Mouse (Mus musculus) hindbrain, embryonic 12.5 days (tissue): Measurements from ENCODE around the gene Kdm4b. TPM values are rescaled to one million over a fixed set of nuclear protein-coding genes. Genes with fewer than 3 reads are reported as not detected.

ENCODE experiments used
- ATAC-seq: fragments of 200-750 bp; cut with Nextera tagmentation; 2 replicates; pipeline ENCODE4 v1.8.0; 2017; ENCODE audit warnings: moderate TSS enrichment; ENCODE audit not compliant: low FRiP score
- H3K27ac ChIP-seq: fragments of 300-500 bp; sonication (generic); 2 replicates; pipeline ENCODE4 v1.5.1; 2016; ENCODE audit warnings: mild to moderate bottlenecking
- H3K27me3 ChIP-seq: fragments of 300-500 bp; sonication (generic); 2 replicates; pipeline ENCODE4 v1.6.1; 2016; ENCODE audit warnings: mild to moderate bottlenecking
- H3K36me3 ChIP-seq: fragments of 300-500 bp; sonication (generic); 2 replicates; pipeline ENCODE4 v1.6.1; 2016; ENCODE audit warnings: mild to moderate bottlenecking
- H3K4me1 ChIP-seq: fragments of 300-500 bp; sonication (generic); 2 replicates; pipeline ENCODE4 v1.6.1; 2016
- H3K4me2 ChIP-seq: fragments of 300-500 bp; sonication (generic); replicated peaks from 2 replicates; pipeline ENCODE4 v1.6.1; 2016; ENCODE audit warnings: mild to moderate bottlenecking
- H3K4me3 ChIP-seq: fragments of 300-500 bp; sonication (generic); 2 replicates; pipeline ENCODE4 v1.5.1; 2016; ENCODE audit warnings: mild to moderate bottlenecking
- H3K9ac ChIP-seq: fragments of 300-500 bp; sonication (generic); 2 replicates; pipeline ENCODE4 v1.6.1; 2016; ENCODE audit warnings: mild to moderate bottlenecking, moderate library complexity
- H3K9me3 ChIP-seq: fragments of 300-500 bp; sonication (generic); replicated peaks from 2 replicates; pipeline ENCODE4 v1.6.1; 2016; ENCODE audit warnings: mild to moderate bottlenecking
- WGBS: fragments of 180-500 bp; shearing (Covaris S2); methylation state at CpG from one replicate; pipeline ENCODE4 v1.1.7; 2016; 5-methylcytosine and 5-hydroxymethylcytosine counted together
- polyA plus RNA-seq: library from polyadenylated mRNA; unstranded; fragments of >200 nt; fragmentation: Nextera tagmentation; extraction: Ambion mirVana; gene quantifications from 2 replicates; pipeline ENCODE4 v1.2.1, GENCODE M21; 2016

Kdm4b gene
- polyA plus RNA-seq, 1 experiment from 2014 or later, result 86.9 TPM

GRCm38 (mm10) chr17:56379281-56379834 lies 53.5 kb downstream of the Kdm4b start:
- H3K27ac ChIP-seq, result no peak overlapping the region
- peaks cover 24% of the 10 kb centered on the region for H3K4me1 ChIP-seq
- 70% methylated on average over 6 of the region's 6 CpGs for WGBS
- H3K9me3 ChIP-seq, result no peaks in the 10 kb centered on the region
- H3K36me3 ChIP-seq, result peaks cover 88% of the 10 kb centered on the region
- no peak for ATAC-seq
- no peak overlapping the region for H3K4me3 ChIP-seq
- no peaks in the 10 kb centered on the region for H3K27me3 ChIP-seq
- H3K4me2 ChIP-seq, result no peak overlapping the region
- H3K9ac ChIP-seq, result no peak overlapping the region

GRCm38 (mm10) chr17:56380286-56380685 lies 54.4 kb downstream of the Kdm4b start:
- Histone ChIP-seq H3K9me3 (no peaks in the 10 kb centered on the region), H3K4me2 (no peak overlapping the region), H3K4me3 (no peak overlapping the region), H3K9ac (no peak overlapping the region), H3K36me3 (peaks cover 90% of the 10 kb centered on the region), H3K27ac (peak overlapping the region; percentile 30; the same call in 1 of the 2 replicates), H3K4me1 (peaks cover 21% of the 10 kb centered on the region), H3K27me3 (no peaks in the 10 kb centered on the region)
- 83% methylated on average over 6 of the region's 6 CpGs for WGBS
- no peak for ATAC-seq

GRCm38 (mm10) chr17:56381183-56381582 lies 55.3 kb downstream of the Kdm4b start:
- ATAC-seq, result peak; percentile 12; the same call in 1 of the 2 replicates
- no peak overlapping the region for H3K4me3 ChIP-seq
- H3K27me3 ChIP-seq, result no peaks in the 10 kb centered on the region
- no peak overlapping the region for H3K9ac ChIP-seq
- no peaks in the 10 kb centered on the region for H3K9me3 ChIP-seq
- H3K36me3 ChIP-seq, result peaks cover 91% of the 10 kb centered on the region
- peaks cover 21% of the 10 kb centered on the region for H3K4me1 ChIP-seq
- peak overlapping the region; percentile 30; the same call in 1 of the 2 replicates for H3K27ac ChIP-seq
- no peak overlapping the region for H3K4me2 ChIP-seq
- 76% methylated on average over 5 of the region's 5 CpGs for WGBS

GRCm38 (mm10) chr17:56382997-56383396 lies 57.1 kb downstream of the Kdm4b start:
- ATAC-seq, result no peak
- no peak overlapping the region for H3K4me2 ChIP-seq
- H3K27me3 ChIP-seq, result no peaks in the 10 kb centered on the region
- 57% methylated on average over 8 of the region's 8 CpGs for whole genome bisulfite sequencing
- no peak overlapping the region for H3K4me3 ChIP-seq
- 0 out of 2 replicates have a peak overlapping the region, but pooled peaks have one; percentile 2 for H3K27ac ChIP-seq
- peaks cover 21% of the 10 kb centered on the region for H3K4me1 ChIP-seq
- H3K9me3 ChIP-seq, result no peaks in the 10 kb centered on the region
- H3K9ac ChIP-seq, result no peak overlapping the region
- H3K36me3 ChIP-seq, result peaks cover 90% of the 10 kb centered on the region

DNA sequence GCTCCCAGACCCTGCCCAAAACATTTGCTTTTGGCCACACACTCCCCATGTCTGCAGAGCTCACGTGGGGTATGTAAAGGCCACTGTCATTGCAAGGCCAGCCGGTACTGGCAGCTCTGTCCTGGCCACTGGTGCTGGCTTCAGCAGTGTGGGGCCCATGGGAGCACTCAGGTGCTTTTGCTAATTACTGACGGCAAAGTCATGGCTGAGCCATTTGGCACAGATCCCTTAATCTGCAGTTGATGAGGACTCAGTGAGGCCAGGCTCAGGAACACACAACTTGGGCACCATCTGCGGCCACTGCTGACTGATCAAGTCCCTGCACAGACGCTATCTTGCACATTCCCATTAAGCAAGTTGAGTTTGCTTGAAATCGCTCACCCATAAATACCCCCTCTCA lies 59.0 kb downstream of the Kdm4b start:
- H3K27ac ChIP-seq, result peak overlapping the region; percentile 30; the same call in 1 of the 2 replicates
- peaks cover 21% of the 10 kb centered on the region for H3K4me1 ChIP-seq
- no peak overlapping the region for H3K9ac ChIP-seq
- ATAC-seq, result peak; percentile 53
- no peaks in the 10 kb centered on the region for H3K9me3 ChIP-seq
- no peak overlapping the region for H3K4me3 ChIP-seq
- peaks cover 90% of the 10 kb centered on the region for H3K36me3 ChIP-seq
- H3K27me3 ChIP-seq, result no peaks in the 10 kb centered on the region
- 63% methylated on average over 6 of the region's 6 CpGs for WGBS
- no peak overlapping the region for H3K4me2 ChIP-seq

GRCm38 (mm10) chr17:56387612-56388011 lies 61.8 kb downstream of the Kdm4b start:
- Histone ChIP-seq H3K9me3 (no peaks in the 10 kb centered on the region), H3K9ac (no peak overlapping the region), H3K4me2 (no peak overlapping the region), H3K27ac (no peak overlapping the region), H3K36me3 (peaks cover 92% of the 10 kb centered on the region), H3K4me3 (no peak overlapping the region), H3K27me3 (no peaks in the 10 kb centered on the region), H3K4me1 (peaks cover 7% of the 10 kb centered on the region; the same call in 1 of the 2 replicates)
- ATAC-seq, result no peak
- WGBS, result 94% methylated on average over 6 of the region's 6 CpGs

- Histone ChIP-seq H3K27me3 (no peaks in the 10 kb centered on the region), H3K27ac (no peak overlapping the region), H3K9ac (no peak overlapping the region), H3K4me1 (no peaks in the 10 kb centered on the region), H3K4me2 (no peak overlapping the region), H3K4me3 (no peak overlapping the region), H3K36me3 (peaks cover 98% of the 10 kb centered on the region), H3K9me3 (no peaks in the 10 kb centered on the region)
- no peak for ATAC-seq
- 92% methylated on average over 6 of the region's 6 CpGs for WGBS
Measured at GRCm38 (mm10) chr17:56393238-56393637, 67.4 kb downstream of the Kdm4b start.

- H3K9me3 ChIP-seq, result no peaks in the 10 kb centered on the region
- ATAC-seq, result no peak
- H3K27ac ChIP-seq, result no peak overlapping the region
- H3K4me2 ChIP-seq, result no peak overlapping the region
- no peak overlapping the region for H3K9ac ChIP-seq
- no peaks in the 10 kb centered on the region for H3K27me3 ChIP-seq
- peaks cover 98% of the 10 kb centered on the region for H3K36me3 ChIP-seq
- no peak overlapping the region for H3K4me3 ChIP-seq
- WGBS, result 98% methylated on average over 10 of the region's 10 CpGs
- no peaks in the 10 kb centered on the region for H3K4me1 ChIP-seq
Measured at GRCm38 (mm10) chr17:56393889-56394288, 68.0 kb downstream of the Kdm4b start.

GRCm38 (mm10) chr17:56396051-56396450 lies 70.2 kb downstream of the Kdm4b start:
- Histone ChIP-seq H3K4me1 (no peaks in the 10 kb centered on the region), H3K36me3 (peaks cover 98% of the 10 kb centered on the region), H3K27ac (no peak overlapping the region), H3K9ac (no peak overlapping the region), H3K4me3 (no peak overlapping the region), H3K27me3 (no peaks in the 10 kb centered on the region), H3K4me2 (no peak overlapping the region), H3K9me3 (no peaks in the 10 kb centered on the region)
- no peak for ATAC-seq
- 94% methylated on average over 6 of the region's 6 CpGs for WGBS

DNA sequence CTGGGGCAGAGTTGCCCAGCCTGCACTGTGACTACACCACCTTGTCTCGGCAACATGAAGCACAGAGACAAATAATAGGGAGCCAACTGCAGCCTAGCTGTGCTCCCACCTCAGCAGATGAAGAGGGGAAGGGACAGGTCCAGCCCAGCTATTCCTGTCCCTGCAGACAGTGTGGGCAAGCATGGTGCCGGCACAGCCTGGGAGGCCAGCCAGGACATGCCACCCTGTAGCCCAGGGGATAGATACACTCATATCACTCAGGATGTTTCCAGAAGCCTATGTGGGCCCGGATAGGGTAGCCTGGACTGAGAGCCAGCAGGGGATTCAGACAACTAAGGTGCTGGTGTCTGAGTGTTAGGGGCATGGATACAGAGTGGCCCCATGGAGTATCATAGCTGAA lies 74.4 kb downstream of the Kdm4b start:
- H3K9me3 ChIP-seq, result no peaks in the 10 kb centered on the region
- no peak for ATAC-seq
- no peaks in the 10 kb centered on the region for H3K27me3 ChIP-seq
- H3K4me1 ChIP-seq, result no peaks in the 10 kb centered on the region
- no peak overlapping the region for H3K4me3 ChIP-seq
- 0 out of 2 replicates have a peak overlapping the region, but pooled peaks have one; percentile 23 for H3K9ac ChIP-seq
- no peak overlapping the region for H3K4me2 ChIP-seq
- H3K36me3 ChIP-seq, result peaks cover 97% of the 10 kb centered on the region
- no peak overlapping the region; the same call in 1 of the 2 replicates for H3K27ac ChIP-seq
- 88% methylated on average over 3 of the region's 3 CpGs for WGBS

GRCm38 (mm10) chr17:56401051-56401521 lies 75.2 kb downstream of the Kdm4b start:
- Histone ChIP-seq H3K9ac (no peak overlapping the region), H3K36me3 (peaks cover 91% of the 10 kb centered on the region), H3K4me1 (no peaks in the 10 kb centered on the region), H3K27me3 (no peaks in the 10 kb centered on the region), H3K4me2 (no peak overlapping the region), H3K9me3 (no peaks in the 10 kb centered on the region), H3K27ac (no peak overlapping the region), H3K4me3 (no peak overlapping the region)
- 97% methylated on average over 4 of the region's 4 CpGs for WGBS
- no peak for ATAC-seq

- Histone ChIP-seq H3K9me3 (no peaks in the 10 kb centered on the region), H3K27ac (no peak overlapping the region), H3K36me3 (peaks cover 51% of the 10 kb centered on the region), H3K4me2 (no peak overlapping the region), H3K27me3 (no peaks in the 10 kb centered on the region), H3K4me3 (no peak overlapping the region), H3K9ac (no peak overlapping the region), H3K4me1 (peaks cover 36% of the 10 kb centered on the region)
- no peak for ATAC-seq
- 92% methylated on average over 3 of the region's 3 CpGs for WGBS
Measured at GRCm38 (mm10) chr17:56405341-56405740, 79.5 kb downstream of the Kdm4b start.
